Mouse (Mus musculus) frontal cortex, postnatal 36 days (tissue): ENCODE results near the gene Sympk.

Experiments used
- DNase-seq, 2 experiments: peaks; one replicate each; pipeline ENCODE4 v3.0.0; 2022; ENCODE audit warnings: low spot score in 2 of 2

Gene Sympk

DNA sequence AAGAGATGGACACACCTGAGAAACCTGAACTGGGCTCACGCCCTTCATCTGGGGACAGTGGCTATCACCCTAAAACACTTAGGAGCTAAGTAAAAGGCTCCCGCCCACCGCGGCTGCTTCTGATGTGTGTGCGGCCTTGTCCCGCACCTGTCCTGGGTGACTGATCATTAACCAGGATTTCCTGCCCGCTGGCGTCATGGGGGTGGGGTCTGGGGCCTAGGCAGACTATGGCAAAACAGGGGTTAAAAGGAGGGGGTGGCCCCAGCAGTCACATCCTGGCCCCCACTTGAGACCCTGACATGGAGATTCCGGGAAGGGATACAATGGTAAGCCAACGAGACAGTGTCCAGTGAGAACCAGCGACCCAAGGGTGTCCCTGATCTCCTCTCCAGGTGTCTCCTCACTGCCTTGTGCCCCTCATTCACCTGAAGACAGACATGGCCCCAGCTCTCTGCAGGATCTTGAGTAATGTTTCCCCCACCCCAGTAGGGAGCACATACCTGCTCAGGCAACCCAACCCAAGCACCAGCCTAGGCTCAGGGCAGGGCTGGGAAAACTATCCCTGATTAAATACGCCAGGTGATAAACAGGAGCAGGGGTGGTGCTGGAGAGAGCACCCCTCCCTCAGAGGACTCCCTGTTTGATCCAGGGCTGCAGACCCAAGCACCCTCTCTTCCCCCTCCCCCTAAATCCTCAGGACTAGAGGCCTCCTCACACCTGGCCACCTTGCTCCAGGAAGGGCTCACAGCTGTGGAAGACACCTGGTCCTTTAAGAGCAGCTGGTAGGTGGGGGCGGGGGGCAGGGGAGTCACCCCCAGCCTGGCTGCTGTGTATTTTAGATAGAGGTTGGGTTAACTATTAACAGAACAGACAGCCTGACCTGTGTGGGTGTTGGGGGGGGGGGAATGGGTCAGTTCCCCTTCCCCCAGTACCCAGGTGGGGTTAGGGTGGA is 16.9 kb upstream of the Sympk start:
- no peak for DNase-seq

DNA sequence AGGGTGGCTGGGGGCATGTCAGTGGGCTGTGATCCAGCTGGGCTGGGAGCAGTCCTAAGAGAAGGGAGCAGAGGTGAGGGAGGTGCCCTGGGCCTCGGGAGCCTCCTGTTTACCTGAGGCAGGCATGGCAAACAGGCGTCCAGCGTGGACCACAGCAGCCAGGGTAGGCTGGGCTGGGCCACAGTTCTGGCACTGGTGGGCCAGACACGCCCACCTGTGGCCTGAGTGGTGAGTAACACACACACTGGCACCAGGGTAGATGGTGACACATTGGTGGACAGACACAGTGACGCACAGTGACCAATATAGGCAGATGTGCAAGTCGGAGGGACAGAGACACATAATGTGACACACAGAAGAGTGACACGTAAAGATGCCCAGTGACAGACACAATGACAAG is 13.6 kb upstream of the Sympk start:
- no peak for DNase-seq

GRCm38 (mm10) chr7:19012025-19012621 is 12.1 kb upstream of the Sympk start:
- no peak for DNase-seq

GRCm38 (mm10) chr7:19012882-19013281 is 11.3 kb upstream of the Sympk start:
- DNase-seq: no peak

DNA sequence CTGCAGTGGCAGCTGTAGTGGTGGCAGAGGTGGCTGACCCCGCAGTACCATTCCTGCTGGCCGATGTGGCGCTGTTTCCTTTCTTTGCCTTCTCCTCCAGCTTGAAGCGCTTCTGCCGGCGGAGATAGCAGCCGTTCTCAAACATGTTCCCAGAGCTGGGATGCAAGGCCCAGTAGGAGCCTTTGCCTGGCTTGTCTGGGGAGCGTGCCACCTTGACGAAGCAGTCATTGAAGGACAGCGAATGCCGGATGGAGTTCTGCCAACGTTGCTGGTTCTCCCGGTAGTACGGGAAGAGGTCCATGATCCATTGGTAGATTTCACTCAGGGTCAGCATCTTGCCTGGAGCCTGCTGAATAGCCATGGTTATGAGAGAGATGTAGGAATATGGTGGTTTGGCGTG is 9.7 kb upstream of the Sympk start:
- no peak for DNase-seq

- DNase-seq: no peak
Measured at GRCm38 (mm10) chr7:19016042-19016441, 8.1 kb upstream of the Sympk start.

DNA sequence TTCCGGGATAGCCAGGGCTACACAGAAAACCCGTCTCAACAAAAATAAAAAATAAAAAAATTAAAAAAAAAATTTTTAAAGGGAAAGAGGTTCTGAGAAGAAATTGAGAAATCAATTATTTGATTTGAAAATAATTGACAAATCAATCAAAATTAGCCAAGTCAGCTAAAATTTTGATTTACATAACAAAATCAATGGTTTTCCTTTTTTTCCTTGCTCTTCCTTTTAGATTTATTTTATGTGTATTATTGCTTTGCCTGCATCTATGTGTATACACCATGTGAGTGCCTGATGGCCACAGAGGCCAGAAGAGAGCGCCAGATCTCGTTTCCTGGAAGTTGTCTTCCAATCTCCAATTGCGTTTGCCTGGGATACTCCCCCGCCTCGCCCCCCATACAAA is 6.3 kb upstream of the Sympk start:
- no peak for DNase-seq

- DNase-seq: no peak
Measured at GRCm38 (mm10) chr7:19021048-19021447, 3.1 kb upstream of the Sympk start.

- DNase-seq: no peak
Measured at GRCm38 (mm10) chr7:19022189-19022958, 1.8 kb upstream of the Sympk start.

DNA sequence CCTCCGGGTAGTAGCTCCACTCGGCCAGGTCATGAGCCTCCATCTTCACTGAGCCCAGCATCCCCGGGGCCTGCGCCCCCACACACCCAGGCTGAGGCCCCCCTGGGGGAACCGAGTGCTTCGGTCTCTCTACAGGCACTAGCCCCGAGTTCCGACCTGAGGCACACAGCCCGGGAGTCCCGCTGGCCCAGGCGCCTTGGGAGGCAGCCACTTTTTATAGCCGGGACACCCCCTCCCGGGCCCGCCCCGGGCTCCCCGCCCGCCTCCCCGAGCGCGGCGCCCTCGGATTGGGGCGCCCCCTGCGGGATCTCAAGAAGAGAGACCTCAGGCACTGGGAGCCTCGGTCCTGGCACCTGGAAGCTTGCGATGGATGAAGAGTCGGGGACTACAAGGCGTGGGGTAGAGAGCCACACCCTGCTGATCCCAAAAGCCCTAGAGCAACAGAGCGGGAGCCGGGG is 791 bp upstream of the Sympk start, which contains the start of gene Foxa3:
Foxa3 (minus strand) TSS at position 182 of the 458 bp plus-strand sequence.
- DNase-seq: peak in 1 of 2 experiments; percentile 18

DNA sequence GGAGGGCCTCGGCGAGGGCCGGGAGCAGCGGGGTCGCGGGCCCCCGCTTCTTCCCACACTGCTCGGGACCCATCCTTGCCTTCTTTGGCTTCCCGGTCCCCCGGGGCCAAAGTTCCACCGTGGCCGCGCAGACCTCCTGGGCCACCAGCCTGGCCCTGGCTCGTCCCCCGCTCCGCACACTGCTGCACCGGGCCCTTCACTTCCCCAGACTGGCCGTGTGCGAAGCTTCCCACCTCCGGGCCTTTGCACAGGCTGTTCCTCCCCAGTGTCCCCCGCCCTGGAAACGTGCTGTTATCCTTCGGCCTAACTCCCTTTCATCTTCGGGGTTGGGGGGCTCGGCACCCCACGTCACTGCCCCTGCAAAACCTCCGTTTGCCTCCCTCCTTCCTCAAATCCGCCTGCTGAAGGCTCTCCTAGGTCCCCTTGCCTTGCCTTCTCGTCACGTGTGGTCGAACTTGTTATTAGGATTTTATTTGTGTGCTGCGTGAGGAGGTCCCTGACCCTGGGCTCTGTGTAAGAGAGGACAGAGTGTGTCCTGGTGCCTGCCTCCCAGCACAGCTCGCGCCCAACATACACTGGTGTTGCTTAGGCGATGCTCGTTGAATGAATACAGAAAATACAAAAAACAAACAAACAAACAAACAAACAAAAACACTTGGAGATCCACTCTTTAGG is 541 bp downstream of the Sympk start:
- DNase-seq: peak in 1 of 2 experiments; percentile 12

DNA sequence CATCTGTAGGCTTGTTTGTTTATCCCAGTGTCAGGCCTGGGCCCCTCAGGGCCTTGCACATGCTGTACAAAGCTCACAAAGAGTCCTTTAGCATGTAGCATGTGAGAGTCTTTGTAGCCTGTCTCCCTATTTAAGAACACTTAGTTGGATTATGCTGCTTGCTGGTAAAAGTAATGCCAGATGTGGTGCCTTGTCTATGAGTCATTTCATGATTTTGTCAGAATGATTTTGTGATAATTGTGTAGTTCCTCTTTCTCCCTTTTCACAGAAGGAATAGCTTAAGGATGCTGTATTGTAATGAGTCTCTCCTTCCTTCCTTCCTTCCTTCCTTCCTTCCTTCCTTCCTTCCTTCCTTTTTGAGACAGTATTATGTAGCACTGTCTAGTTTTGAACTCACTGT is 3.9 kb downstream of the Sympk start:
- no peak for DNase-seq

DNA sequence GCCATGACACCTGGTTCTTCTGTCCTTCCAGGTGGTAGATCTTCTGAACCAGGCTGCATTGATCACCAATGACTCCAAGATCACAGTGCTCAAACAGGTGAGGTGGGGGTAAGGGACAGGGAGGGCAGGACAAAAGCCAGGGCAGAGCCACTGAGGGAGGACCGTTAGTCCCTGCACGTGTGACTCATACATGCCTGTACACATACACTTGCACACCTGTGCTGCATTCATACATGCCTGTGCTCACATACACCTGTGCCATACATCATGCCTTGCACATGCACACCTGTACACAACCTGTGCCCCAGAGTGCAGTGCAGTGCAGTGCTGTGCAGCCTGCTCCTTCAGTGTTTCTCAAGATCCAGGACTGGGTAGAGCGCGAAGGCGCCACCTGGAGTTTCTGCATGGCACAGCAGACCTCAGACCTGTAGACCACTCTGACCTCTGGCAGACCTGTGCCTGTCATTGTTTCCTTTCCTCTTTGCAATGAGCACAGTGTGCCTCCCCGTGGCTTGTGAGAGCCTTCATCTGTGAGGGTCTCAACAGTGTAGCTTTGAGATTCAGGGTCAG is 5.0 kb downstream of the Sympk start:
- DNase-seq: no peak

DNA sequence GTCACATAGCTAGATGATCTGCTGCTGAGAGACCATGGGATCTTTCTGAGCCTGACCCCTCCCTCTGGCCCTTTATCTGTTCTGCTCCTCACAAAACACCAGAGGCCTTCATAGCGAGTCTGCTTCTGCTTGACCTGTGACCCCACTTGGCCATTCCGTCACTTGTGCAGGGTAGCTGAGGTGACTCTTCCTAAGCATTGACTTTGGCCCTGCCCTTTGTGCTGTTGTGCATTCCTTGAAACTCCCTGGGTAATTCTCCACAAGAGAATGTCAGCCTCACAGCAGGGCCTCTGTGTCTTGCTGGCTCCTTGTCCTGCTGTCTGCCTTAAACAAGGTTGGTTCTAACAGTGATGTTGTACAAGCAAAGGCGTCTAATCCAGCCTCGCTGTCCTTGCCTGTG is 7.5 kb downstream of the Sympk start:
- no peak for DNase-seq

DNA sequence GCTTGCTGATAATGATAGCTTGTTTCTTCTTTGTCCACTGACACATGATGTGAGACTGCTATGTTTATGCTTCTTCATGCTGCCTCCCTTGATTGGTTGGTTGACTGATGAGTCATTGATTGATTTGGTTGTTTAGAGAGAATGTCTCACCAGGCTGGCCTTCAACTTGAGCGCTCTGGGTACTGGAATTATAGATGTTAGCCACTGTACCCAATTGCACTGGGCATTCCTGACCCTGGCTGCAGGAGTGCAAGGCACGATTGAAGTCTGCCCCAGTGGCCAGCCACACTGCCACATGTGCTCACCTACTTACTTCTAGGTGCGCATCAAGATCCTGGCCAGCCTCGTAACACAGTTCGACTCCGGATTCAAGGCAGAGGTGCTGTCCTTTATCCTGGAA is 20.4 kb downstream of the Sympk start:
- no peak for DNase-seq

DNA sequence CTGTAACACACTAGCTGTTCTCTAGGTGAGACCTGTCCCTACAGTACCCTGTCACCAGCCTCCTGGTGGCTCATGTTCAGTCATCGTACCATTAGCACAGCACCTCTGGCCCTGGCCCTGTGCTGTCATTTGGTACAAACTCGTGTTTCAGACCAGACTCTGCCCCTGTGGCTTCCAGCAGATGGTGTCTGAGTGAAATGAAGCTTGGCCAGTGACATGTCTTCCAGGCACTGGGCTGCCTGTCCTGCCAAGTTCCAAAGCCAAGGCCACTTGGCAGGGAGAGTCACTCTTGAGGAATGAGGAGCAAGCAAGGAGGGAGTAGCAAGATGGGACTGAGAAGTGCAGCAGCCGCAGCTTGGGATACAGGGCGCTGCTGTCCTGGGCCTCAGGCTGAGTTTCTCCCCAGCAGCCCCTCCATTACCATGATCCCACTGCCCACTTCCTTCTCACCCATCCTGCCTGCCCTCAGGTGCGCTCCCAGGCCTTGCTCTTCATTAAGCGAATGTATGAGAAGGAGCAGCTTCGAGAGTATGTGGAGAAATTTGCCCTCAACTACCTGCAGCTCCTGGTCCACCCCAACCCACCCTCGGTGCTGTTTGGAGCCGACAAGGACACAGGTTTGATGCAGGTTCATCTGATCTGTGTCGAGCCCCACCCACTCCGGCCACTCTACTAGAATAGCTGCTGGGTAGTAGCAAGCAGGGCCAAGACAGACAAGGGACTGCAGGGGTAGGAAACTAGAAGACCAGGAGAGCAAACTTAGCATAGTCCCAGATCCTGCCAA is 22.3 kb downstream of the Sympk start:
- no peak for DNase-seq

DNA sequence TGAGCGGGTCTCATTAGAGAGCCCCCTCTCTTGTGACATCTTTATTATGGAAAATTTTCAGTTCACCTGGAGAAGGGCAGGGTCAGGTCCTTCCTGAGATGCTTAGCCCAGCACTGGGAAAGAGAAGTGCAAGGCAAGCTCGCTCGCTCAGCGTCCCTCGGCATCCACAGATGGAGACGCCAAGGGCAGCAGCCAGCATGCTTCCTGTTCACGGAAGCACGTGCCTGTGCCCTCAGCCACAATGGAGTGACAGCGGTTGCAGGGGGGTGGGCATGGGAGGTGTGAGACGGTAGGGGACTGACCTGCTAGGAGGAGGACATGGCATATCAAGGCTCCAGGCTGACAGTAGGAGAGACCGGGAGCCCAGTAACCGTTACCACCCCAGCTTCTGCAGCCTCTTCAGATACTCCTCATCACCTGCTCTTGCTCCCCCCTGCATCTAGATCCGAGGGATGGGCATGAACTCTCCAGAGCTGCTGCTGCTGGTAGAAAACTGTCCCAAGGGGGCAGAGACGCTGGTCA is 23.9 kb downstream of the Sympk start:
- no peak for DNase-seq

DNA sequence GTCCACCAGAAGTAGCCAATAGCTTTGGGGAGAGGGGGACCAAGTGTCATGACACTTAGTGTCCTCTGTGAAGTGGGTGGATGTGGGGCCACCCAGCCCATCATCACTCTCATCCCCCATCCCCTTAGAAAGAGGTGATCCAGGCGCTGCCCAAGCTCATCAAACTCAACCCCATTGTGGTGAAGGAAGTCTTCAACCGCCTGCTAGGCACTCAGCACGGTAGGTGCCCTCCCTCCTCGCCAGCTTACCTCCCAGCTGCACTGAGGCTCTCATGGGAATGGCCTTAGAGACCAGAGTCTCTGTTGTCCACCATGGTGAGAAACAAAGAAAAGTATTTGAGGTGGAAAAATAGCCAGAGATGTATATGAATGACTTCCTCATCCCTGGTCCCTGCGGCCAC is 25.1 kb downstream of the Sympk start:
- no peak for DNase-seq

DNA sequence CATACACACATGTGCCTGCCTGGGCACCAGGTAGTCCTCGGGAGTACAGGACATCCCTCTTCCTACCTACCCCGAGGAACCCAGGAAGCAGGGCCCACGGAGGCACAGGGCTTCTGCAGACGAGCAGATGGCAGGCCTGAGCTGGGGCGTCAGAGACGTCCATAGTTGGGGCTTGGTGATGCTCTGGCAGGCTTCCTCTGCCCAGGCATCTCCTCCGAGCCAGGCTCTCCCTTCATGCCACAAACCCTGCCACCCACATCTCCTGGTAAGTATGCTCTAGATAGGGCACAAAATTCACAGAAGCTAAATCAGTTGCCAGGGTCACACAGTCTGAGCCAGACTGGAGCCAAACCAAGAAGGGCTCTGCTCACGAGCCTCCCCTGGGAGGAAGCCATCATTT is 26.0 kb downstream of the Sympk start:
- DNase-seq: peak; percentile 45 to 49

DNA sequence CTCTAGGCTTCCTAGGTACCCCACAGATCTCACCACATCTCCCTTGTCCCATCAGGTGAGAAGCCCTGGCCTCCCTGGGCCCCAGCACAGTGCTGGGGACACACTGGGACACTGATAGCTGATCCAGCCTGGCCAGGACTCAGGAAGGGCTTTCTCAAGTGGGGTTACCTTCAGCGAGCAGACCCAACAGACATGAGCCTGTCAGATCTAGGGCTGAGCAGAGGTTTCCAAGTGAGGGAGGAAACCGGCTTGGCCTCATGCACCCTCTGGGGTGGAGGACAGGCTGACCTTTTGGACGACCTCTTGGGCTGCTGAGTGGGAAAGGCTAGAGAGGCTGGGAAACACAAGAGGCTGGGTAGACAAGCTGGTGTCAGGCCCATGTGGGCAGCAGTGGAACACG is 27.0 kb downstream of the Sympk start:
- no peak for DNase-seq
